Mouse (Mus musculus) frontal cortex, postnatal 25 days (tissue): Measurements from ENCODE around the gene Gstp3.
"Not testable (repeated sequence)": the region's sequence is repeated elsewhere in the genome, so short reads cannot be mapped to it uniquely, and the experiment has no call there.

Source experiments
- DNase-seq, 2 experiments: peaks; one replicate each; pipeline ENCODE4 v3.0.0; 2022; ENCODE audit warnings: low spot score in 2 of 2

Gene Gstp3

DNA sequence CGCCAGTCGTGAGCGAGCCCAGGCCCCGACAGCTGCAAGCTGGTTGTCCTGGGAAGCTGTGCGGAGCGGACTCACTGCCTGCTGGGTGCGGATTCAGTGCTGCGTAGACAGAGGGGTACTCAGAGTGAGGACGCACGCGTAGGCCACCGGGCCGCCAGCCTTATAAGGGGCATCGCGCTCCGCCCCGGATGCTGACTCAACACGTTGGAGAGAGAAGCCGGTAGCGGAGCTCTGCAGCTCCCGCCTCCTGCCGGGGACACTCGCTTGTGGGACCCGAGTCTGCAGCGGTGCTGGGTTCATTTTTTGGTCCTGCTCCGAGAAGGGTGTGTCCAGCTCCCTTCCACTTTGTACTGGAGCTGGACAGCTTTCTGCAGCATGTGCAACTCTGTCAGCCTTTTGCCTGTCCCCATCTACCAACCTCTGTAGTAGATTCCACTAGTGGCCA, 21.6 kb downstream of the Gstp3 start, which contains the start of gene Gstp1:
TSS of gene Gstp1 (minus strand) at position 198 of the 445 bp plus-strand sequence.
- DNase-seq: peak; percentile 75 to 80

DNA sequence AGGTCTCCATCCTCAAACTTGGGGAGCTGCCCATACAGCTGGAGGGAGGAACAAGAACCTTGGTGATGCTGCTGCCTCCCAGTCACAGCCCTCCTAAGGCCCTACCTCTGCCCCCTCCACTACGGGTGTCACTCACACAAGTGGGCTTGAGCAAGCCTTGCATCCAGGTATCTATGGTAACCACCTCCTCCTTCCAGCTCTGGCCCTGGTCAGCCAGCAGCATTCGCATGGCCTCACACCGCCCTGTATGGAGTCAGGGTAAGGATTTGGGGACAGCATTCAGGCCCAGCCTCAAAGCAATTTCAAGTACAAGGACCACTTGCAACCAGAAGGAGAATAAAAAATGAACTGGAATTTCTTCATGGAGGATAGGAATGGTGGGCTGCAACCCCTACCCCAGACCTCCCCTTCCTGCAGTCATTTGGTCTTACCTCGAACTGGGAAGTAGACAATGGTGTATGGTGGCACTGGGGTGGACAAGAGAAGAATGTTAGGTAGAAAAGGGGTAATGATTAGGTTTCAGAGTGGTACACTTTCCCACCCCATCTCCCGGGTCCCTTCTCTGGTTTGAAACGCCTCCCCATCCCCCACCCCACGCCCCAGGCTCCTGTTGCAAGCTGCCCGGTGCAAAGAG, 22.1 kb downstream of the Gstp3 start:
- not testable (repeated sequence) for DNase-seq

DNA sequence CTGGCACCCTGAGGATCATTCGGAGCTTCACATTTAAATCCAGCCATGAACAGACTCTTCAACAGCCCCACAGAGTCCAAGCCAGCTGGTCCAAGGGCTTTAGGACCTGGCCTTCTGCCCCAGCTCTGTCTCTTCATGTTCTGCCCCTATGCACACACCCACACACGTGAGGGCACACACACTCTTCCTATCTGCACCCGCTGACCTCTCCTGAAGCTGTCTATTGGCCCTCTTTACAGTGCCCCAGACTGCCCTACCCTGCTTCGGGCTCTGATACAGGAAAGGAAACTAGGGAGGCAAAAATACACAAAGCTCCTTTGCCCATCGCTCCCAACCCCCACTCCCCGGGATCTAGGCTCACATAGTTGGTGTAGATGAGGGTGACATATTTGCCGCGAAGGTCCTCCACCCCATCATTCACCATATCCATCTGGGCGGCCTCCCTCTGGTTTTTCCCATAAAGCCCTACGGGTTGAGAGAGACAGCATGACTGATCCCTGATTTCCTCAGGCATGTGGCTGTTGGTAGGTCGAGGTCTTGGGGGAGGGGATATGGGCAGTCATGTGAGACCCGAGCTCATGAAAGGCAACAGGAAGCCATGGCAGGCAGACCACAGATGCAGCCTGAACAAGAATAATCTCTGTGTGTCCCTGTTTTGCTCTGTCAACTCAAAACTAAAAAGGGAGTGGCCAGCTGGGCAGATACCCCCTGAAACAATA, 22.9 kb downstream of the Gstp3 start:
- no peak for DNase-seq

DNA sequence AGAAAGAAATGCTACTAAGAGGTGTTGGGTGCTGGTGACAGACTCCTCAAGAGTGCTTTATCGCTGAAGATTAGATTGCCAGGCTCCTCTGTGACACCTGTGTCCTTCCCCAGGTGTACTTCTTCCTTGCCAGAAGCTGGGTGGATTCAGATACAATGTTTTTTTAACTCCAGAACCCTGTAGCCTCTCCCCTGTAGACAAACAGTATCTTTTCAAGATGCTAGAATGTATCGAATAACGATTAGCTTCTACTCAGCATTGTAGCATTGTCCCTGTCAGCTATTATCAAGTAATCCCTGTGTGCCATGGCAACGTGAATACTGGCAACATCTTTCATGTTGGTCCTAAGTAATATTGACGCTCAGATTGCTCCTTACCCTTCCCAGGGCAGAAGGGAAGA, 25.6 kb downstream of the Gstp3 start:
- DNase-seq: no peak

DNA sequence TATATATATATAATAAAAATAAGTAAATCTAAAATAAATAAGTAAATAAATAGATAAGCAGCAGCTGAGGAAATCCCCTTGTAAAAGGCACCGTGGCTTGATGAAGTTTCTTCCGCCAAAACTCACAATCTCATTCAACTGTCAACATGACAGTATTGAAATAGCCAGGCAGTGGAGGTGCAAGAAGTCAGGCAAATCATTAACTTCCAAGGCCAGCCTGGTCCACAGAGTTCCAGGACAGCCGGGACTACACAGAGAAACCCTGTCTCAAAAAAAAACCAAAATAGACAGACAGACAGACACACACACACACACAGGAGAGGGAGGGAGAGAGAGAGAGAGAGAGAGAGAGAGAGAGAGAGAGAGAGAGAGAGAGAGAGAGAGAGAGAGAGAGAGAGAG, 26.1 kb downstream of the Gstp3 start:
- DNase-seq: no peak

DNA sequence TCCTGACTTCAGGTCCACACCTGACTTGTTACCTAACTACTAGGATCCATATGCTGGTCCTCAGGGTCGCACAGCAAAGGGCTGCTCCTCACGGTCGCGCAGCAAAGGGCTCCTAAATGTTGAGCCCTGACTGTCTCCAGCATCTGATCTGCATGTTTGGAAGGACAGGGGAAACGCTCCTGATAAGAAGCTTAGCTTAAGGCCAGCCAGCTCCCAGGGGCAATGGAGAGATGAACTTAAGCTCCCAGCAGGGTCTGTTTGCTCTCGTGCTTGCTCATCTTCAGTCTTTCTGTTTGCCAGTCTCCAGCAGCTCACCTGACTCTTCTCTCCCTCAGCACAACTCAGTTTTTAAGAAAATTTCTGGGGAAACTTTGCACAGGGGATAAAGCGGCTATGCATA, 26.7 kb downstream of the Gstp3 start:
- no peak for DNase-seq

DNA sequence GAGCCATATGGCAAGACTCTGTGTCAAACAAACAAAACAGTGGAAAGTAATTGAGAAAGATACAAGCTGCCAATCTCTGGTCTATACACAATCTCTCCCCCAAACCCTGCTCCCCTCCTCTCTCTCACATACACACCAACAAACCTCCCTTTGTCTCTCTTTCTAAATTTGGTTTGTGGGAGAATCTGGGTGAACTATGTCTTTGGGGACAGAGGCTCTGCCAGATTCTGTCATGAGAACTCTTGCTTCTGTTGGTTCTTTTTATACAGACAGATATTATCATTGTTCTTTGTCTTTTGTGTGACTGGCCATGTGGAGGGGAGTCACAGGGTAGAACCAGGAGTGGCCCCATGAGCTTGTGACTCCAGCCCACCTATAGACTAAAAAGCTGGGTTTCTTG, 31.8 kb downstream of the Gstp3 start:
- no peak for DNase-seq

DNA sequence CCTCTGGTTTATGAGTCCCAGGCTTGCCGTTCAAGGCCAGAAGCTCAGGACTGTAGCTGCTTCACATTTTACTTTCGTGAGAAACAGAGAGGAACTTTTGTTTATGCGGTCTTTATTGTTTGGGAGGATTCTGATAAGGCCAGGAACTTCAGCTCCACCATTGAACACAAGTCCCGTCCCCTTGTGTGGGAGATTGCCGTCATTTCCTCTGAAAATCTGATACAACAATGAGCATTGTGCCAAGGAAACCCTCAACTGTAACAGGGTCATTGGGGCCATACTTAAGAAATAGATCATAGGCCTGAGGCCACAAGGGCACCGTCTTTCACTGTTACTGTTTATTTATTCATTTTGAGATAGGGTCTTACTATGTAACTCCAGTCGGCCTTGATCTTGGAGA, 36.2 kb downstream of the Gstp3 start:
- DNase-seq: no peak

DNA sequence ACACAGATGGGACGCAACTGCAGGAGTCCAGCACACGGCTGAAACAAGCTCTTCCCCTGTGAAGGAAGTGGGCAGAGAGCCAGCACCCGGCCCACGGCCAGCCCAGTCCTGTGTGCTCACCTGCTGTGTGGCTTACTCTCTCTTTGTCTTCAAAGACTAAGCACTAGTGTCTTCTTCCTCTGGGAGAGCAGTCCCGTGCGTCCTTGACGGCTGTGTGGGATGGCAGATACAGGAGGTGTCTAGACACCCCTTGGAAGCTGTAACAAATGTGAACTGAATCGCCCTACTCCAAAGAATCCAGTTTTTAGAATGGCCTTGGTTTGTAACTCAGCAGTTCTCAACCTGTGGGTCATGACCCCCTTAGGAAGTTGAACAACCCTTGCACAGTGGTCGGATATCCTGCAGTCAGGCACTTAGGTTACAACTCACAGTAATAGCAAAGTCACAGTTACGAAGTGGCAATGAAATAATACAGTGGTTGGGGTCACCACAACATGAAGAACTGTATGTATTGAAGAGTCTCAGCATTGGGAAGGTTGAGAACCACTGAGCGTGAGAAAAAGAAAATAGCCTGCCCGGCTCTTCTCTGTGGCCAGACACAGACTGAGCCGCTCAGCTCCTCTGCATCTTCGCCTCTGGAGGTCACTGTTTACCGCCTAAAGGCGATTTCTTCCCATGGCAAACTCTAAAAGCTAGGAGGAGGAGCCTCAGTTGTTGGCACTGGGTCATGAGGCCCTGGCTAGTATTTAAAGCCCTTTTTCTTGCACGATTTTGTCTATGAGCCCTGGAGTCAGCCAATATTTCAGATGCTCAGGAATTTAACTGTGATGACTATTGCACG, 40.4 kb downstream of the Gstp3 start:
- DNase-seq: peak; percentile 46 to 63

DNA sequence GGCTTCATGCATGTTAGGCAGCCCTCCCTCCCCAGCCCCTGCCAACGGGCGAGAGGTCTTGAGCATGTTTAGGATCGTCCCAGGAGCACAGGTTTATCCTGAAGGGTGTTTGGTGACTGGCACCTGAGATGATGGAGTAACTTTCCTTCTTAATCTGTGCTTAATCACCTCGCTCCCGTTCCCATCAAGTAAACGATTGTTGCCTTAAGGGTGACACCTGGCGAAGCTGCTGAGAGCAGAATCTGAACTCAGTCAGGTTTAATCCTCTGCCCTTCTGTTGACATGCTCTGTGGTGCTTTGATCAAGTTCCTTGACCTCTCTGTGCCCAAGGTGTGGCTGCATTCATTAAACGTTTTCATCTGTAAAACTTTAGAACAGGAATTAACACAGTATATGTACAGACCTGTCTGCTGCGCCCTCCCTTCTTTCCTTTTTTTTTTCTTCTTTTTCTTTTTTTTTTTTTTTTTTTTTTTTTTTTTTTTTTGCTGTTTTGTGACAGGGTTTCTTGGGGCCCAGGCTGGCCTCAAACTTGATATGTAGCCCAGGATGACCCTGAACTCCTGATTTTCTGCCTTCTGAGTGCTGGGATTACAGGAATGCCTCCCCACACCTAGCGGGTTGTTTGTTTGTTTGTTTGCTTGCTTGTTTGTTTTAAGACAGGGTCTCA, 41.3 kb downstream of the Gstp3 start:
- DNase-seq: no peak

DNA sequence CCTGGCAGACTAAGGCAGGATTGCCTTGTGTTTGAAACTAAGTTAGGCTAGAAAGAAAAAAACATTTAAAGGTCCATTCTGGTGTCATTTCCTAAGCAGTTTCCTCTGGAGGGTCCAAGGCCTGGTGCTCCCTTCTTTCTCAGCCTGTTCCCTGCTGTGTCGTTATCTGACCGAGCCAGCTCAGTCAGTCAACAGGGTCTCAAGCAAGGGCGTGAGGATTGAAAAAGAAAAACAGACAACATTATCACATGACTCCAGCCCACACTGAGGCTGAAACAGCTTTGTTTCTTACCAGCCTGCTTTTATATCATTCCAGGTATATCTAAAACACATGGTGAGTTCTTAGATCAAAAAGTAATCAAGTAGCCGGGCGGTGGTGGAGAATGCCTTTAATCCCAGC, 43.7 kb downstream of the Gstp3 start:
- no peak for DNase-seq

DNA sequence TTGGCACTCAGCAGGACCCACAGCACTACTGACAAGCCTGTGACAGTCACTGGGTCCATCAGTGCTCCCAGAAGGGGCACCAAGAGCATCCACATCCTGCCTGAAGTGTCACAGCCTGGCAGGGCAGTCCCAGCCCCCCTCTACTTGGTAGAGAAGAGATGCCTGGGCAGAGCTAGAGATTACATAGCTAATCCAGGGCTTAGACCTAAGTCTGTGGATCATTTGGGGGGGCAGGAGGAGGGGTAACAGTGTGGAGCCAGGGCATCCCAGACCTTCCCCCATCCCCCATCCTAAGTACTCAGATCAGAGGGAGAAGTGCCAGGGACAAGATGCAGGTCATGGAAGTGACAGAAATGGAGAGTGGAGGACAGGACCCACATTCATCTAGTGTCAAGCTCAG, 44.6 kb downstream of the Gstp3 start:
- DNase-seq: no peak

DNA sequence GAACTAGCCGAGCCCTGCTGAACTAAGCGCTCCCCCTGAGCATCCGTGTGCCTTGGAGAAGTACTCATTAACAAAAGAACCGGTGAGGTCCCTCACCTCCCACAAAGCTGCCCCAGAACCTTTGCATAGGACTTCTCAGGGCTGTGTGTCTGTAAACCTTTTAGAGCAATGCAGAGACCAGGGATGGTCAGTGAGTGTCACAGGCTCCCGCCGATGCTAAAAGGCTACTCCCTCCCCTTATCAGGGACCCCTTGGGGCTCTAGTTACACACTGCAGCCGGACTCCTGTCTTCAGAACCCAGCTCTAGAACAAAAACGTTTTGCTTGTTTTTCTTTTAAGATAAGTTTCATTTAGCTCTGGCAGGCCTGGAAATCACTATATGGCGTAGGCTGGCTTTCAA, 46.3 kb downstream of the Gstp3 start:
- no peak for DNase-seq

DNA sequence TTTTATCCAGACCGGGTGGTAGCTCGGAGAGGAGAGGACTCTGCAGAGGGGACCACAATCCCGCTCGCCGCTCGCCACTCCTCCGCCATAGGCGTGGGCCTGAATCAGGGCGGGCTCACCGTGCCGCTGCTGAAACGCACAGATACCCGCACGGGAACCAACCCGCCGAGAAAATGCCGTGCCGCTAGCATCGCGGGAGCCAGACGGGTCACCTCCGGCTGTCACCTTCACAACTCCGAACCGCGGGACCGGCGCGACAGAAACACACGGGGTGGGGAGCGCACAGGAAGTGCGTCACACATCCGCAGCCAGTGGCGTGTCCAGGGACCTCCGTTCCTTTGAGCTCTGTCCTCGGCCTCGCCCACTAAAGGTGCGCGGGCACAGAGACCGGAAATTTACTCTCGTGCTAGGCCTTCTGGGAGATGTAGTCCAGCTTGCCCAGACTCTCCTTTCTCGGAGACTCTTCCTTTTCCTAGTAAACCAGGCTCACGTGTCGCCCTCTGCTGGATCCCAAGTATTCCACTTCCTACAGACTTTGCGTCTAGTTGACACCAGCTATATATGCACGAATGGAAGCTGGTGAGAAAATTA, 46.8 kb downstream of the Gstp3 start, which contains the start of gene Ndufv1:
TSS of gene Ndufv1 (minus strand) at position 375 of the 591 bp plus-strand sequence.
- DNase-seq: peak; percentile 95 to 96

DNA sequence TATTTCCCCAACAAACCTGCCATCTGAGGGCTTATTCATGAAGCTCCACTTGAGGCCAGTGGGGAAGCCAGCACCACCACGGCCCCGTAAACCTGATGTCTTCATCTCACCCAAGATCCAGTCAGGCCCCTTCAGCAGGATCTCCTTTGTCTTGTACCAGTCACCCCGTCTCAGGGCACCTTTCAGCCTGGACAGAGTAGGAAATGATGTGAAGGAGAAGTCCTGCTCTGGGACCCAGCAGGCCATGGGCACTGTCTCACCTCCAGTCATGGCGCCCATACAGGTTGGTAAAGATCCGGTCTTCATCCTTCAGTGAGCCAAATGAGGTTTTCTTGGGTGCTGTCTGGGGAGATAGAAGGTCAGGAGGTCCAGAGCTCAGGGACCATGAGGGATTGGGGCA, 48.3 kb downstream of the Gstp3 start:
- DNase-seq: no peak
